11 mouse cellular contexts compared by ENCODE assay signal in the genomic region with DNA sequence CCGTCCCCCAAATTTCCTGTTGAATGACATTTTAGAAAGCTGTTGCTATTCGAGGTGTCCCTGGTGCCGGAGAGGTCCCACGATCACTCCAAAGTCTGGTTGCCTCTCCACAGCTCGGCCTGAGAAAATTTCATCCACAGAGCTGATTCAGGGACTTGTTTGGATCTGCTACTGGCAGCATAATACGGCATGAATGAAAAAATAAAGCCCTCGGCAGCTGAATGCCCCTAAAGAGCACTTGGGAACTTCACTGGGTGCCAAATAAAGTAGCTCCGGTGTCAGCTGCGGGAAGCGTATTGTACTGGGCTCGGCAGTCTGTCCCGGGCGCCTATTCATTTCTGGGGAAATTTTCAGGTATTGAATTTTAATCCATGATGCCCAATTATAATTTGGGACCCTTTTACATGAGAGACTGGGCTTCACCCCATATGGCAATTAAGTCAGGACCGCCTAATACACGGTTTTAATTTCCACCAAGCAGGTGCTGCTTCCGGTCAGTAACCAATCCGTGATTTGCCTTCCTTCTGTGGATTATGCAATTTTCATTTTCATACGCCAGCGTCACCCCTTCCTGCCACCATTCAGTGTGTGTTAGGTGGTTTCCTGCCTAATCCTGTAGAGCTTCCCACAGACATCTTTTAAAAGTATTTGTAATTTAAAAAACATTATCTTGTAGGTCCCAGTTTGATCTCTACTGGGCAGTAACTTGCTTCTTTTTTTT.
DNase-seq lines count a peak whose midpoint lies in the region; ATAC-seq and TF ChIP-seq lines count a peak whose summit lies in the region.
"Had no signal": no experiment of that assay in that cellular context is flagged by ENCODE, and none has a peak within 500 bp of the region (broad histone marks: within the 10 kb centered on the region; RNA-seq: fewer than 3 reads in every experiment).

No protein-coding gene starts in this region.

- DNase-seq in gastrocnemius, postnatal 25 days = peak; percentile 8
- DNase-seq in gastrocnemius, postnatal 4 days (ENCODE audit: low spot score in 2 of 2) = no peak
- no peak for DNase-seq in neural tube, embryonic 10.5 days (ENCODE audit: extremely low spot score, low spot score)
- DNase-seq in forebrain, embryonic 14.5 days (ENCODE audit: low spot score) = peak; percentile 76
- no peak for DNase-seq in adrenal gland, postnatal 14 days
- DNase-seq in liver, postnatal 0 days = no peak
- DNase-seq: adrenal gland, adult 8-10 months; kidney, postnatal 4 days; liver, embryonic 13.5 days had no signal

- no peaks in the 10 kb centered on the region for H3K27me3 ChIP-seq in neural tube, embryonic 12.5 days (replicated peaks)
- no peaks in the 10 kb centered on the region for H3K27me3 ChIP-seq in forebrain, embryonic 14.5 days (replicated peaks; ENCODE audit: control insufficient read depth, insufficient read depth, low read length)
- H3K27me3 ChIP-seq in neural tube, embryonic 14.5 days (ENCODE audit: control insufficient read depth, insufficient read depth, low read length) = no peaks in the 10 kb centered on the region
- H3K27me3 ChIP-seq in liver, postnatal 0 days (ENCODE audit: insufficient read depth, low read length) = no peaks in the 10 kb centered on the region
- H3K27me3 ChIP-seq: liver, embryonic 13.5 days had no signal

- no peak for TF ChIP-seq EP300 in liver, postnatal 0 days (IDR thresholded peaks at IDR 0.05; ENCODE audit: low read depth)

- H3K36me3 ChIP-seq in neural tube, embryonic 12.5 days = no peaks in the 10 kb centered on the region
- no peaks in the 10 kb centered on the region for H3K36me3 ChIP-seq in forebrain, embryonic 14.5 days (ENCODE audit: control insufficient read depth, insufficient read depth, low read length)
- H3K36me3 ChIP-seq in neural tube, embryonic 14.5 days (ENCODE audit: control insufficient read depth, insufficient read depth, low read length) = no peaks in the 10 kb centered on the region
- no peaks in the 10 kb centered on the region for H3K36me3 ChIP-seq in liver, postnatal 0 days (replicated peaks; ENCODE audit: insufficient read depth, low read length)
- H3K36me3 ChIP-seq: liver, embryonic 13.5 days had no signal

- no peak overlapping the region for H3K4me3 ChIP-seq in neural tube, embryonic 12.5 days
- H3K4me3 ChIP-seq in forebrain, embryonic 14.5 days (ENCODE audit: low read depth, low read length) = peak overlapping the region; percentile 23
- no peak overlapping the region for H3K4me3 ChIP-seq in neural tube, embryonic 14.5 days (ENCODE audit: low read depth, low read length)
- H3K4me3 ChIP-seq in liver, postnatal 0 days (ENCODE audit: low read depth, low read length) = no peak overlapping the region
- H3K4me3 ChIP-seq: liver, embryonic 13.5 days had no signal

- peak overlapping the region; percentile 35 for H3K4me2 ChIP-seq in neural tube, embryonic 12.5 days (replicated peaks)
- peak overlapping the region; percentile 56 for H3K4me2 ChIP-seq in forebrain, embryonic 14.5 days (ENCODE audit: low read length)
- peak overlapping the region; percentile 30; the same call in 1 of the 2 replicates for H3K4me2 ChIP-seq in neural tube, embryonic 14.5 days (ENCODE audit: low read depth, low read length)
- H3K4me2 ChIP-seq in liver, postnatal 0 days (ENCODE audit: low read depth, low read length) = no peak overlapping the region
- H3K4me2 ChIP-seq: liver, embryonic 13.5 days had no signal

- H3K9me3 ChIP-seq in neural tube, embryonic 12.5 days = no peaks in the 10 kb centered on the region
- no peaks in the 10 kb centered on the region for H3K9me3 ChIP-seq in forebrain, embryonic 14.5 days (replicated peaks; ENCODE audit: control insufficient read depth, low read length)
- no peaks in the 10 kb centered on the region for H3K9me3 ChIP-seq in neural tube, embryonic 14.5 days (ENCODE audit: control insufficient read depth, low read length)
- no peaks in the 10 kb centered on the region for H3K9me3 ChIP-seq in liver, postnatal 0 days (ENCODE audit: low read length)
- H3K9me3 ChIP-seq: liver, embryonic 13.5 days had no signal

- ATAC-seq in neural tube, embryonic 12.5 days (ENCODE audit: low FRiP score, low read depth) = peak; percentile 29; the same call in 1 of the 2 replicates
- peak; percentile 83 for ATAC-seq in forebrain, embryonic 14.5 days
- peak; percentile 31; the same call in 1 of the 2 replicates for ATAC-seq in neural tube, embryonic 14.5 days (ENCODE audit: low read depth)
- ATAC-seq in liver, postnatal 0 days = no peak

- H3K27ac ChIP-seq in neural tube, embryonic 12.5 days = no peak overlapping the region
- peak overlapping the region; percentile 44; the same call in 1 of the 2 replicates for H3K27ac ChIP-seq in forebrain, embryonic 14.5 days (ENCODE audit: low read depth, low read length)
- H3K27ac ChIP-seq in neural tube, embryonic 14.5 days (ENCODE audit: low read depth, low read length) = no peak overlapping the region
- H3K27ac ChIP-seq in liver, postnatal 0 days (ENCODE audit: low read depth) = no peak overlapping the region
- H3K27ac ChIP-seq: liver, embryonic 13.5 days had no signal

- no peak overlapping the region for H3K9ac ChIP-seq in neural tube, embryonic 12.5 days
- 0 out of 2 replicates have a peak overlapping the region, but pooled peaks have one; percentile 17 for H3K9ac ChIP-seq in forebrain, embryonic 14.5 days (ENCODE audit: low read length)
- H3K9ac ChIP-seq in neural tube, embryonic 14.5 days (replicated peaks; ENCODE audit: low read depth, low read length) = no peak overlapping the region
- H3K9ac ChIP-seq in liver, postnatal 0 days (replicated peaks) = no peak overlapping the region
- H3K9ac ChIP-seq: liver, embryonic 13.5 days had no signal

- H3K4me1 ChIP-seq in neural tube, embryonic 12.5 days = peaks cover 13% of the 10 kb centered on the region; the same call in 1 of the 2 replicates
- peaks cover 12% of the 10 kb centered on the region for H3K4me1 ChIP-seq in forebrain, embryonic 14.5 days (ENCODE audit: control insufficient read depth, insufficient read depth, low read length)
- H3K4me1 ChIP-seq in neural tube, embryonic 14.5 days (ENCODE audit: control insufficient read depth, insufficient read depth, low read length) = peaks cover 8% of the 10 kb centered on the region; the same call in 1 of the 2 replicates
- H3K4me1 ChIP-seq in liver, postnatal 0 days (ENCODE audit: insufficient read depth) = no peaks in the 10 kb centered on the region
- H3K4me1 ChIP-seq: liver, embryonic 13.5 days had no signal

- no peak for TF ChIP-seq CTCF in liver, postnatal 0 days (IDR thresholded peaks at IDR 0.05; ENCODE audit: low read depth)

- 53% methylated on average over 19 of the region's 19 CpGs for WGBS in neural tube, embryonic 12.5 days
- WGBS in forebrain, embryonic 14.5 days = 5% methylated on average over 19 of the region's 19 CpGs
- 48% methylated on average over 19 of the region's 19 CpGs for WGBS in neural tube, embryonic 14.5 days
- WGBS in liver, postnatal 0 days (ENCODE audit: insufficient replicate concordance) = 71% methylated on average over 19 of the region's 19 CpGs

Comparison
In these comparisons a context has a peak if more than half of its experiments do, and no peak if none do; other contexts are left out.
1. DNase-seq: peak in gastrocnemius, postnatal 25 days (single experiment) and forebrain, embryonic 14.5 days (single experiment); none in gastrocnemius, postnatal 4 days (0 of 2), neural tube, embryonic 10.5 days (single experiment), adrenal gland, postnatal 14 days (single experiment) and liver, postnatal 0 days (single experiment).